Comparison of ENCODE assay signal across 8 mouse cellular contexts in the genomic region with DNA sequence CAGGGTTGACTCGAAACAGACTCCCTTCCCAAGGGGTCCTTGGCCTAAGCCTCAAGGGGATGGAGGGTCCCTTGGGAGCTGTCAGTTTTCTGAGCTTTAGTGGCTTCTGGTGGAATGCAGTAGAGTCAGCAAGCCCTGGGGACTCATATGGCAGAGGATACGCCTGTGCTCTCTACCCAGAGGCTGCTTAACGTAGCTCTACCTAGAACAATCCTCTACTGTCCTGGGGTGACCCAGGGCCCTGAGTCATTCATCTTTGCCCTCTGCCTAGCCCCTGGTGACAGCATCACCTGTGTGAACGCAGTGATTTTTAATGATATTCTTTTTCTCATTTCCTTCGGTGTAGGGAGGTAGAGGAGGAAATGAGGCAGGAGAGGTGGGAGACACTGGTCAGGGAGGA. TPM values are rescaled to one million over a fixed set of nuclear protein-coding genes. Genes with fewer than 3 reads are reported as not detected.
DNase-seq lines count a peak whose midpoint lies in the region; ATAC-seq and TF ChIP-seq lines count a peak whose summit lies in the region.

No protein-coding gene starts in this region.

- no peak overlapping the region for H3K4me3 ChIP-seq in heart, embryonic 11.5 days (ENCODE audit: low read depth, low read length)
- H3K4me3 ChIP-seq in embryonic facial prominence, embryonic 11.5 days (ENCODE audit: low read depth, low read length) = no peak overlapping the region; the same call in 1 of the 2 replicates
- peak overlapping the region; percentile 61 for H3K4me3 ChIP-seq in hindbrain, embryonic 16.5 days (ENCODE audit: low read length)
- H3K4me3 ChIP-seq in midbrain, postnatal 0 days (ENCODE audit: low read depth, low read length) = peak overlapping the region; percentile 46

- H3K36me3 ChIP-seq in heart, embryonic 11.5 days (ENCODE audit: control insufficient read depth, insufficient read depth, low read length) = no peaks in the 10 kb centered on the region
- no peaks in the 10 kb centered on the region for H3K36me3 ChIP-seq in embryonic facial prominence, embryonic 11.5 days (replicated peaks; ENCODE audit: control insufficient read depth, insufficient read depth, low read depth, low read length)
- no peaks in the 10 kb centered on the region for H3K36me3 ChIP-seq in hindbrain, embryonic 16.5 days (ENCODE audit: control insufficient read depth, insufficient read depth, low read length)
- no peaks in the 10 kb centered on the region for H3K36me3 ChIP-seq in midbrain, postnatal 0 days (ENCODE audit: insufficient read depth, low read length)

- no peak for ATAC-seq in heart, embryonic 11.5 days (replicated peaks; ENCODE audit: insufficient number of reproducible peaks, low FRiP score, low TSS enrichment)
- ATAC-seq in embryonic facial prominence, embryonic 11.5 days (replicated peaks; ENCODE audit: insufficient number of reproducible peaks, low FRiP score, low TSS enrichment, low read depth) = no peak
- ATAC-seq in hindbrain, embryonic 16.5 days = 0 out of 2 replicates have a peak, but pooled peaks have one; percentile 11
- peak; percentile 1; the same call in 1 of the 2 replicates for ATAC-seq in midbrain, postnatal 0 days (ENCODE audit: low FRiP score)

- peak overlapping the region; percentile 1; the same call in 1 of the 2 replicates for H3K27ac ChIP-seq in heart, embryonic 11.5 days (ENCODE audit: low read depth, low read length)
- no peak overlapping the region for H3K27ac ChIP-seq in embryonic facial prominence, embryonic 11.5 days (replicated peaks; ENCODE audit: low read depth, low read length)
- peak overlapping the region; percentile 83 for H3K27ac ChIP-seq in hindbrain, embryonic 16.5 days (ENCODE audit: low read depth, low read length)
- peak overlapping the region; percentile 79 for H3K27ac ChIP-seq in midbrain, postnatal 0 days (ENCODE audit: low read depth, low read length)

- TF ChIP-seq CTCF in midbrain, postnatal 0 days (IDR thresholded peaks at IDR 0.05) = no peak

- H3K4me2 ChIP-seq in heart, embryonic 11.5 days = peak overlapping the region; percentile 93
- peak overlapping the region; percentile 50; the same call in 1 of the 2 replicates for H3K4me2 ChIP-seq in embryonic facial prominence, embryonic 11.5 days (ENCODE audit: low read depth, low read length)
- H3K4me2 ChIP-seq in hindbrain, embryonic 16.5 days (ENCODE audit: low read length) = peak overlapping the region; percentile 90
- H3K4me2 ChIP-seq in midbrain, postnatal 0 days (ENCODE audit: low read depth, low read length, poor library complexity, severe bottlenecking) = peak overlapping the region; percentile 89

- no peak for DNase-seq in heart, postnatal 25 days (ENCODE audit: low spot score)
- no peak for DNase-seq in embryonic facial prominence, embryonic 11.5 days (ENCODE audit: low spot score)
- no peak for DNase-seq in midbrain, postnatal 0 days (ENCODE audit: low spot score)
- DNase-seq in retina, postnatal 1 day = no peak
- DNase-seq in MN1 (ENCODE audit: low spot score) = no peak
- DNase-seq in adrenal gland, postnatal 14 days = no peak

- intact Hi-C loops in heart, postnatal 25 days (cut with DNase I) = loop anchor here (2.0 kb wide), 3 partner anchors 31 to 75 kb away; a partner anchor contains a TSS

- no peaks in the 10 kb centered on the region for H3K27me3 ChIP-seq in heart, embryonic 11.5 days (ENCODE audit: control insufficient read depth, insufficient read depth, low read length)
- H3K27me3 ChIP-seq in embryonic facial prominence, embryonic 11.5 days (ENCODE audit: control insufficient read depth, insufficient read depth, low read length) = no peaks in the 10 kb centered on the region
- no peaks in the 10 kb centered on the region for H3K27me3 ChIP-seq in hindbrain, embryonic 16.5 days (replicated peaks; ENCODE audit: control insufficient read depth, insufficient read depth, low read length)
- no peaks in the 10 kb centered on the region for H3K27me3 ChIP-seq in midbrain, postnatal 0 days (ENCODE audit: insufficient read depth, low read length)

- peak overlapping the region; percentile 23; the same call in 1 of the 2 replicates for H3K9ac ChIP-seq in heart, embryonic 11.5 days (ENCODE audit: low read depth, low read length)
- peak overlapping the region; percentile 43 for H3K9ac ChIP-seq in embryonic facial prominence, embryonic 11.5 days (replicated peaks; ENCODE audit: low read length)
- H3K9ac ChIP-seq in hindbrain, embryonic 16.5 days (ENCODE audit: low read depth, low read length) = peak overlapping the region; percentile 80
- peak overlapping the region; percentile 73 for H3K9ac ChIP-seq in midbrain, postnatal 0 days (replicated peaks; ENCODE audit: low read length, poor library complexity, severe bottlenecking)

- peaks cover 34% of the 10 kb centered on the region for H3K4me1 ChIP-seq in heart, embryonic 11.5 days (ENCODE audit: control insufficient read depth, insufficient read depth, low read length)
- peaks cover 10% of the 10 kb centered on the region for H3K4me1 ChIP-seq in embryonic facial prominence, embryonic 11.5 days (ENCODE audit: control insufficient read depth, insufficient read depth, low read length)
- H3K4me1 ChIP-seq in hindbrain, embryonic 16.5 days (ENCODE audit: control insufficient read depth, insufficient read depth, low read depth, low read length) = peaks cover 11% of the 10 kb centered on the region
- H3K4me1 ChIP-seq in midbrain, postnatal 0 days (ENCODE audit: insufficient read depth, low read length) = peaks cover 16% of the 10 kb centered on the region

- 56% methylated on average over 5 of the region's 5 CpGs for WGBS in heart, embryonic 11.5 days (ENCODE audit: insufficient replicate concordance)
- 47% methylated on average over 5 of the region's 5 CpGs for WGBS in embryonic facial prominence, embryonic 11.5 days
- 53% methylated on average over 5 of the region's 5 CpGs for WGBS in hindbrain, embryonic 16.5 days
- WGBS in midbrain, postnatal 0 days = 56% methylated on average over 5 of the region's 5 CpGs

- H3K9me3 ChIP-seq in heart, embryonic 11.5 days (replicated peaks; ENCODE audit: control insufficient read depth, low read length) = no peaks in the 10 kb centered on the region
- no peaks in the 10 kb centered on the region for H3K9me3 ChIP-seq in embryonic facial prominence, embryonic 11.5 days (replicated peaks; ENCODE audit: control insufficient read depth, low read length)
- H3K9me3 ChIP-seq in hindbrain, embryonic 16.5 days (ENCODE audit: control insufficient read depth, low read length) = no peaks in the 10 kb centered on the region
- no peaks in the 10 kb centered on the region for H3K9me3 ChIP-seq in midbrain, postnatal 0 days (ENCODE audit: low read length)

RNA-seq across cellular contexts. Expression of a gene that starts 8.1 kb away (rescaled TPM):
- 2.8 and 3.5 TPM in 2 replicates for polyA plus RNA-seq in heart, embryonic 11.5 days (2014; fragmentation: Nextera tagmentation; extraction: Ambion mirVana)
- not detected for total RNA-seq in heart, postnatal 25 days (2021)
- polyA plus RNA-seq in embryonic facial prominence, embryonic 11.5 days (2014; fragmentation: Nextera tagmentation; extraction: Ambion mirVana) = 3.3 TPM in 1 of 2 replicates, not detected in the other
- polyA plus RNA-seq in hindbrain, embryonic 16.5 days (2015; fragmentation: Nextera tagmentation; extraction: Ambion mirVana) = 1.3 and 1.6 TPM in 2 replicates
- not detected in 2 replicates for total RNA-seq in midbrain, postnatal 0 days (2014; rRNA removed)
- polyA plus RNA-seq in midbrain, postnatal 0 days (2015; fragmentation: Nextera tagmentation; extraction: Ambion mirVana) = 2.1 and 5.0 TPM in 2 replicates
- 2.6 and 2.9 TPM in 2 replicates for total RNA-seq in adrenal gland, postnatal 14 days (2021)

RNA-seq across cellular contexts. Expression of a gene that starts 19.2 kb away (rescaled TPM):
- polyA plus RNA-seq in heart, embryonic 11.5 days (2014; fragmentation: Nextera tagmentation; extraction: Ambion mirVana) = 11.5 and 13.6 TPM in 2 replicates
- total RNA-seq in heart, postnatal 25 days (2021) = under 1 TPM; 0.44 to 0.59 TPM
- polyA plus RNA-seq in embryonic facial prominence, embryonic 11.5 days (2014; fragmentation: Nextera tagmentation; extraction: Ambion mirVana) = 53.8 and 57.5 TPM in 2 replicates
- 8.0 and 10.7 TPM in 2 replicates for polyA plus RNA-seq in hindbrain, embryonic 16.5 days (2015; fragmentation: Nextera tagmentation; extraction: Ambion mirVana)
- total RNA-seq in midbrain, postnatal 0 days (2014; rRNA removed) = 13.4 and 16.5 TPM in 2 replicates
- 6.7 and 7.0 TPM in 2 replicates for polyA plus RNA-seq in midbrain, postnatal 0 days (2015; fragmentation: Nextera tagmentation; extraction: Ambion mirVana)
- 1.9 and 2.6 TPM in 2 replicates for total RNA-seq in adrenal gland, postnatal 14 days (2021)

Comparison
In these comparisons a context has a peak if more than half of its experiments do, and no peak if none do; other contexts are left out.
1. ATAC-seq: peak in hindbrain, embryonic 16.5 days (single experiment) and midbrain, postnatal 0 days (single experiment); none in heart, embryonic 11.5 days (single experiment) and embryonic facial prominence, embryonic 11.5 days (single experiment).
2. H3K4me3 ChIP-seq: peak in hindbrain, embryonic 16.5 days (single experiment) and midbrain, postnatal 0 days (single experiment); none in heart, embryonic 11.5 days (single experiment) and embryonic facial prominence, embryonic 11.5 days (single experiment).
3. H3K9ac ChIP-seq: peak in every context shown above with its lines; median percentile 80 in hindbrain, embryonic 16.5 days; 73 in midbrain, postnatal 0 days; 43 in embryonic facial prominence, embryonic 11.5 days; 23 in heart, embryonic 11.5 days.
4. Peak in every context shown above with its lines, with median percentiles within 50 percentile points of each other: H3K4me2 ChIP-seq.